Mouse (Mus musculus) heart, adult 2 months (tissue): ENCODE data around the gene Fam45a. TPM values are rescaled to one million over a fixed set of nuclear protein-coding genes. Genes with fewer than 3 reads are reported as not detected.

ENCODE experiments used
- DNase-seq, 2 experiments: peaks; one replicate each; pipeline ENCODE4 v3.0.0; 2021
- H3K27ac ChIP-seq: fragments of 200-600 bp; 2 replicates; pipeline ENCODE4 v1.8.1; 2022
- H3K27me3 ChIP-seq: fragments of 200-500 bp; 2 replicates; pipeline ENCODE4 v1.6.1; 2012; ENCODE audit warnings: mild to moderate bottlenecking, low read length, inconsistent platforms, mixed read lengths; ENCODE audit not compliant: control insufficient read depth, insufficient read depth
- H3K36me3 ChIP-seq: fragments of 200-500 bp; 2 replicates; pipeline ENCODE4 v1.6.1; 2012; ENCODE audit warnings: low read length, inconsistent platforms; ENCODE audit not compliant: control insufficient read depth, insufficient read depth
- H3K4me1 ChIP-seq: fragments of 200-500 bp; 2 replicates; pipeline ENCODE4 v1.6.1; 2011; ENCODE audit warnings: low read length; ENCODE audit not compliant: control insufficient read depth, insufficient read depth
- H3K4me3 ChIP-seq: fragments of 200-600 bp; 2 replicates; pipeline ENCODE4 v1.8.1; 2022
- H3K79me2 ChIP-seq: fragments of 200-500 bp; replicated peaks from 2 replicates; pipeline ENCODE4 v1.6.1; 2012; ENCODE audit warnings: mild to moderate bottlenecking, inconsistent platforms, low read length, moderate library complexity, mixed read lengths; ENCODE audit not compliant: control insufficient read depth, insufficient read depth
- H3K9ac ChIP-seq: fragments of 200-500 bp; 2 replicates; pipeline ENCODE4 v1.6.1; 2012; ENCODE audit warnings: low read depth, mild to moderate bottlenecking, control low read depth, inconsistent platforms, low read length, mixed read lengths
- CTCF ChIP-seq: fragments of 200-600 bp; IDR thresholded peaks from 2 replicates; pipeline ENCODE4 v1.8.1; 2022; ENCODE audit warnings: antibody characterized with exemption, mild to moderate bottlenecking, moderate library complexity
- EP300 ChIP-seq: fragments of 200-500 bp; IDR thresholded peaks from 2 replicates; pipeline ENCODE4 v1.6.1; 2011; ENCODE audit warnings: low read depth, low read length, control low read depth; ENCODE audit not compliant: insufficient read depth
- POLR2A ChIP-seq: fragments of 200-500 bp; IDR thresholded peaks from 2 replicates; pipeline ENCODE4 v1.6.1; 2011; ENCODE audit warnings: mild to moderate bottlenecking, low read depth, low read length, control low read depth; ENCODE audit not compliant: insufficient read depth
- WGBS: fragments of 180-500 bp; shearing (Covaris S2); methylation state at CpG from one replicate; pipeline ENCODE4 v1.1.7; 2018; 5-methylcytosine and 5-hydroxymethylcytosine counted together
- intact Hi-C: fragments of 180-260 bp; cut with DNase I; formaldehyde crosslinking; loops from one replicate; pipeline ENCODE4 v1.15.1; 2025
- polyA plus RNA-seq: library from polyadenylated mRNA; depleted of rRNA; stranded (reverse); fragments of >200 nt; gene quantifications from 2 replicates; pipeline ENCODE4 v1.2.3, GENCODE M21; 2012
- total RNA-seq, 2 experiments: library from RNA; stranded (reverse); gene quantifications; 2 replicates each; pipeline ENCODE4 v1.2.3; 2021

Fam45a gene
- total and polyA plus RNA-seq, 3 experiments, result 8.7 to 18.9 (median 17.4) TPM

DNA sequence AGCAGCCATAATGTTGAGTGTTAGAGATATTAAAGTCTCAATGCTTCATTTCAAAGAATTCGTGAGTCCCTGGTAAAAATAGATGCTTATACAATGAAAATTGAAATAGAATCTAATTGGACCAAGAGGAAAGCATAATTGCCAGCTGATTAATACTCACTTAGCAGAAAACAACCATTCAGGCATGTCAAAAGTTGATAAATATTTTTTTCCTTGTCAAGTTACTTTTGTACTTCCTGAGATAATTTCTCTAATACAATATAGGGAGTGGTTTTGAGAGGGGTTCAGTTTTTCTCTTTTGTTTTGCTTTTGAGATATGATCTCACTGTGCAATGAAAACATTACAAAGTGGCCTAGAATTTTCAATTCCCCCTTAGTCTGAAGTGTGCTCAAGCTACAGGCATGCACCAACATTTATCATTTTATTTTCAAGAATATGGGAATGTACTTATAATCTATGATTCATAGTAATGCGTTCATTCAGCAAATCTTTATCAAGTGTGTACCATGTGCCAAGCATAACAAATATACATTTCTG is 18.1 kb upstream of the Fam45a start:
- peaks cover 2% of the 10 kb centered on the region; the same call in 1 of the 2 replicates for H3K79me2 ChIP-seq
- H3K9ac ChIP-seq, result no peak overlapping the region
- WGBS, result 45% methylated on average over 2 of the region's 2 CpGs

GRCm38 (mm10) chr19:60795244-60795643 is 16.1 kb upstream of the Fam45a start:
- no peak for DNase-seq
- Histone ChIP-seq H3K36me3 (no peaks in the 10 kb centered on the region), H3K27me3 (no peaks in the 10 kb centered on the region), H3K9ac (no peak overlapping the region), H3K79me2 (no peaks in the 10 kb centered on the region), H3K4me3 (no peak overlapping the region), H3K4me1 (no peaks in the 10 kb centered on the region; the same call in 1 of the 2 replicates), H3K27ac (no peak overlapping the region)
- no peak for TF ChIP-seq EP300
- no peak for TF ChIP-seq POLR2A
- no peak for TF ChIP-seq CTCF
- WGBS, result 89% methylated on average over 2 of the region's 2 CpGs
- intact Hi-C loops, result no loop called here

More for the DNA sequence above, 18.1 kb upstream of the Fam45a start:
- Histone ChIP-seq H3K36me3 (peaks cover 3% of the 10 kb centered on the region), H3K27ac (no peak overlapping the region), H3K4me3 (no peak overlapping the region), H3K4me1 (peaks cover 4% of the 10 kb centered on the region), H3K27me3 (no peaks in the 10 kb centered on the region)
- intact Hi-C loops, result loop anchor here (5.0 kb wide), 1 partner anchor 211 kb away; the partner anchor contains the start of gene Cacul1
- TF ChIP-seq EP300, result no peak
- no peak for TF ChIP-seq POLR2A
- TF ChIP-seq CTCF, result no peak
- DNase-seq, result no peak

DNA sequence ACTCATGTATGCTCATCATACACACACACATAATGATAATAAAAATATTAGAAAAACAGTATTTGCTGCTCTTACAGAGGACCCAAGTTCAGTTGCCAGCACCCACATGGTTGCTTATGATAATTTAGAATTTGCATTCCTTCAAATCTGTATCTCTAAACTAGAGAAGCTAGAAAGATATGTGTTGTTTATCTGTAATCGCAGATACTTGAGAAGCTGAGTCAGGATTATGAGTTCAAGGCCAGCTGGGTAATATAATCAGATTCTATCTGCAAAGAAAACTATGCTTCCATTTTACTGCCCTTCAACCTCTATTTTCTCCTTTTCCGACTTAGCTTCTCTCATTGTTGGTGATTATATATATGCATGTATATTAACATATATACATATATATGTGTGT is 14.0 kb upstream of the Fam45a start:
- no peaks in the 10 kb centered on the region for H3K4me1 ChIP-seq

DNA sequence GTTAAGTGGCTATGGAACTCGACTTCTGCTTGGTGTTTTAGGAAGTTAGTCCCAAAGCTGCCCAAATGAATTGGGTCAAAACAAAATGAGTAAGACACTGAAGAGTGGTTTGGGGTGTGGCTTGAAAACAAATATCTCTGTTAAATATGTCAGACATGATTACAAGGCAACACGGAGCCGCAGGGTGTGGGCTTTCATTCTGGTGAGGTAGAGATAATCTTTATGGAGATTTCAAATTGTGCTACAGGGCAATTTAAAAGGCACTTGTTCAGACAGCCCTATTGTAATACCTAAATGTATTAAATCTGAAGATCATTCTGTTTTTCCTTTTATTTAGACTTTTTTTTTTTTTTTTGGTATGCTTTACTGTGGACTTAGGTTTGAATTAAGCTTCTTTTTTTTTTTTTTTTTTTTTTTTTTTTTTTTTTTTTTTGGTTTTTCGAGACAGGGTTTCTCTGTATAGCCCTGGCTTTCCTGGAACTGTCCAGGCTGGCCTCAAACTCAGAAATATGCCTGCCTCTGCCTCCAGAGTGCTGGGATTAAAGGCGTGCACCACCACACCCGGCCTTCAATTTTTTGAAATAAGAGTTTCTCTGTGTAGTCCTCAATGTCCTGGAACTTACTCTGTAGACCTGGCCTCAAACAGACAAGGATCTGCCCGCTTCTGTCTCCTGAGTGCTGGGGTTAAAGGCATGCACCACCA is 11.4 kb upstream of the Fam45a start:
- TF ChIP-seq EP300 (no peak), CTCF (no peak), POLR2A (no peak)
- no peak for DNase-seq
- Histone ChIP-seq H3K4me3 (no peak overlapping the region), H3K27ac (no peak overlapping the region), H3K79me2 (no peaks in the 10 kb centered on the region), H3K36me3 (no peaks in the 10 kb centered on the region), H3K27me3 (no peaks in the 10 kb centered on the region), H3K4me1 (no peaks in the 10 kb centered on the region), H3K9ac (no peak overlapping the region)
- WGBS, result 77% methylated on average over 7 of the region's 7 CpGs
- intact Hi-C loops, result no loop called here

More for the DNA sequence above, 14.0 kb upstream of the Fam45a start:
- no peak overlapping the region for H3K27ac ChIP-seq
- no peaks in the 10 kb centered on the region for H3K36me3 ChIP-seq
- DNase-seq, result no peak
- H3K79me2 ChIP-seq, result no peaks in the 10 kb centered on the region
- H3K27me3 ChIP-seq, result no peaks in the 10 kb centered on the region
- no peak overlapping the region for H3K4me3 ChIP-seq
- intact Hi-C loops, result no loop called here
- 85% methylated on average over 2 of the region's 2 CpGs for WGBS
- H3K9ac ChIP-seq, result no peak overlapping the region
- TF ChIP-seq POLR2A (no peak), CTCF (no peak), EP300 (no peak)

- Histone ChIP-seq H3K27ac (no peak overlapping the region), H3K36me3 (no peaks in the 10 kb centered on the region), H3K9ac (no peak overlapping the region), H3K79me2 (no peaks in the 10 kb centered on the region), H3K27me3 (no peaks in the 10 kb centered on the region), H3K4me1 (no peaks in the 10 kb centered on the region), H3K4me3 (no peak overlapping the region)
- WGBS, result 42% methylated on average over 2 of the region's 2 CpGs
- intact Hi-C loops, result no loop called here
- TF ChIP-seq EP300 (no peak), CTCF (no peak), POLR2A (no peak)
- DNase-seq, result no peak
These were observed 6.5 kb upstream of the Fam45a start for GRCm38 (mm10) chr19:60804903-60805302.

- H3K27me3 ChIP-seq, result no peaks in the 10 kb centered on the region
- DNase-seq, result no peak
- TF ChIP-seq POLR2A, result no peak
- no peak for TF ChIP-seq CTCF
- no peak for TF ChIP-seq EP300
- H3K36me3 ChIP-seq, result peaks cover under 1% of the 10 kb centered on the region; the same call in 1 of the 2 replicates
- 94% methylated on average over 2 of the region's 2 CpGs for WGBS
- no peak overlapping the region for H3K9ac ChIP-seq
- H3K27ac ChIP-seq, result no peak overlapping the region
- no peaks in the 10 kb centered on the region for H3K79me2 ChIP-seq
- peaks cover 2% of the 10 kb centered on the region for H3K4me1 ChIP-seq
- H3K4me3 ChIP-seq, result no peak overlapping the region
- intact Hi-C loops, result no loop called here
These were observed 1.5 kb upstream of the Fam45a start for GRCm38 (mm10) chr19:60809927-60810326.
